Mouse (Mus musculus) heart, postnatal 0 days (tissue): ENCODE results near the gene Gbp5. TPM values are rescaled to one million over a fixed set of nuclear protein-coding genes. Genes with fewer than 3 reads are reported as not detected.
"Not testable (repeated sequence)": the region's sequence is repeated elsewhere in the genome, so short reads cannot be mapped to it uniquely, and the experiment has no call there.

Source experiments
- ATAC-seq: fragments of 200-750 bp; cut with Nextera tagmentation; 2 replicates; pipeline ENCODE4 v1.8.0; 2017; ENCODE audit warnings: low read depth, moderate number of reproducible peaks, moderate library complexity; ENCODE audit not compliant: insufficient read depth
- DNase-seq: peaks from one replicate; pipeline ENCODE4 v3.0.0-alpha.2; 2016; ENCODE audit warnings: low spot score
- H3K27ac ChIP-seq: fragments of 300-500 bp; sonication (generic); 2 replicates; pipeline ENCODE4 v1.5.1; 2014; ENCODE audit warnings: low read depth, mild to moderate bottlenecking
- H3K27me3 ChIP-seq: fragments of 300-500 bp; sonication (generic); 2 replicates; pipeline ENCODE4 v1.6.1; 2014; ENCODE audit warnings: low read length, mixed read lengths; ENCODE audit not compliant: control insufficient read depth, insufficient read depth
- H3K36me3 ChIP-seq: fragments of 300-500 bp; sonication (generic); replicated peaks from 2 replicates; pipeline ENCODE4 v1.6.1; 2014; ENCODE audit warnings: low read length, mixed read lengths; ENCODE audit not compliant: control insufficient read depth, insufficient read depth
- H3K4me1 ChIP-seq: fragments of 300-500 bp; sonication (generic); 2 replicates; pipeline ENCODE4 v1.6.1; 2014; ENCODE audit warnings: antibody characterized with exemption; ENCODE audit not compliant: control insufficient read depth, insufficient read depth
- H3K4me2 ChIP-seq: fragments of 300-500 bp; sonication (generic); 2 replicates; pipeline ENCODE4 v1.6.1; 2014; ENCODE audit warnings: low read depth, mild to moderate bottlenecking, low read length, moderate library complexity
- H3K4me3 ChIP-seq: fragments of 300-500 bp; sonication (generic); 2 replicates; pipeline ENCODE4 v1.5.1; 2014; ENCODE audit warnings: low read depth, low read length
- H3K9ac ChIP-seq: fragments of 300-500 bp; sonication (generic); replicated peaks from 2 replicates; pipeline ENCODE4 v1.6.1; 2014; ENCODE audit warnings: low read depth, low read length, mixed read lengths
- H3K9me3 ChIP-seq: fragments of 300-500 bp; sonication (generic); replicated peaks from 2 replicates; pipeline ENCODE4 v1.6.1; 2016; ENCODE audit warnings: low read length; ENCODE audit not compliant: control insufficient read depth
- CTCF ChIP-seq: IDR thresholded peaks from 2 replicates; pipeline ENCODE4 v1.5.1; 2016; ENCODE audit warnings: antibody characterized with exemption, control low read depth, low read depth
- EP300 ChIP-seq: IDR thresholded peaks from 2 replicates; pipeline ENCODE4 v1.6.1; 2016; ENCODE audit warnings: antibody characterized with exemption, low read depth
- WGBS: fragments of 180-500 bp; shearing (Covaris S2); extraction: QIAGEN DNeasy Blood & Tissue Kit; methylation state at CpG from one replicate; pipeline ENCODE4 v1.1.7; 2014; 5-methylcytosine and 5-hydroxymethylcytosine counted together
- polyA plus RNA-seq: library from polyadenylated mRNA; unstranded; fragments of >200 nt; fragmentation: Nextera tagmentation; extraction: Ambion mirVana; gene quantifications from 2 replicates; pipeline ENCODE4 v1.2.1, GENCODE M21; 2015
- total RNA-seq: library from RNA; depleted of rRNA; stranded (reverse); fragments of >200 nt; gene quantifications from 2 replicates; pipeline ENCODE4 v1.2.3, GENCODE M21; 2014; ENCODE audit warnings: low replicate concordance

The Gbp5 gene
- total and polyA plus RNA-seq, 2 experiments from 2014 or later, result 0.44 to 4.4 TPM

GRCm38 (mm10) chr3:142530087-142530953 is 36.5 kb downstream of the Gbp5 start, which contains the start of gene Gbp7:
Gbp7 (plus strand) TSS chr3:142530342.
- Histone ChIP-seq H3K4me3 (peak within 1 kb of the TSS; percentile 80), H3K4me1 (peaks cover 6% of the 10 kb centered on the region; the same call in 1 of the 2 replicates), H3K9me3 (no peaks in the 10 kb centered on the region), H3K9ac (peak within 1 kb of the TSS; percentile 74), H3K27me3 (no peaks in the 10 kb centered on the region), H3K4me2 (peak within 1 kb of the TSS; percentile 98), H3K27ac (peak within 1 kb of the TSS; percentile 65), H3K36me3 (no peaks in the 10 kb centered on the region)
- peak; percentile 74 for ATAC-seq
- DNase-seq, result peak; percentile 82
- TF ChIP-seq EP300 (no peak), CTCF (no peak)
- 1% methylated on average over 30 of the region's 30 CpGs for WGBS

- DNase-seq (no peak), ATAC-seq (no peak)
- no peak overlapping the region for H3K27ac ChIP-seq
- no peak for TF ChIP-seq EP300
- no peak for TF ChIP-seq CTCF
- no peaks in the 10 kb centered on the region for H3K27me3 ChIP-seq
- H3K4me1 ChIP-seq, result peaks cover 6% of the 10 kb centered on the region; the same call in 1 of the 2 replicates
- H3K9me3 ChIP-seq, result no peaks in the 10 kb centered on the region
- no peak overlapping the region for H3K4me3 ChIP-seq
- no peak overlapping the region for H3K9ac ChIP-seq
- WGBS, result 83% methylated on average over 3 of the region's 3 CpGs
- H3K36me3 ChIP-seq, result no peaks in the 10 kb centered on the region
- H3K4me2 ChIP-seq, result peak overlapping the region; percentile 98
Observed at GRCm38 (mm10) chr3:142531595-142531994, 37.8 kb downstream of the Gbp5 start.

GRCm38 (mm10) chr3:142533185-142533584 is 39.4 kb downstream of the Gbp5 start:
- peaks cover 6% of the 10 kb centered on the region; the same call in 1 of the 2 replicates for H3K4me1 ChIP-seq
- no peak overlapping the region for H3K27ac ChIP-seq
- DNase-seq, result no peak
- no peak for ATAC-seq
- 78% methylated on average over 3 of the region's 3 CpGs for WGBS
- H3K9ac ChIP-seq, result no peak overlapping the region
- H3K4me3 ChIP-seq, result no peak overlapping the region
- H3K4me2 ChIP-seq, result no peak overlapping the region
- no peaks in the 10 kb centered on the region for H3K9me3 ChIP-seq
- TF ChIP-seq EP300, result no peak
- no peak for TF ChIP-seq CTCF
- H3K27me3 ChIP-seq, result no peaks in the 10 kb centered on the region
- no peaks in the 10 kb centered on the region for H3K36me3 ChIP-seq

- Histone ChIP-seq H3K36me3 (0 out of 2 replicates have a peak, but pooled peaks cover 2% of the 10 kb centered on the region), H3K9me3 (no peaks in the 10 kb centered on the region), H3K4me3 (no peak overlapping the region), H3K4me2 (no peak overlapping the region), H3K27me3 (no peaks in the 10 kb centered on the region), H3K9ac (no peak overlapping the region), H3K4me1 (peaks cover 6% of the 10 kb centered on the region; the same call in 1 of the 2 replicates), H3K27ac (no peak overlapping the region)
- no peak for ATAC-seq
- WGBS, result 43% methylated on average over 1 of the region's 1 CpGs
- TF ChIP-seq EP300 (no peak), CTCF (no peak)
- DNase-seq, result no peak
Observed at GRCm38 (mm10) chr3:142535667-142536066, 41.9 kb downstream of the Gbp5 start.

GRCm38 (mm10) chr3:142541391-142541790 is 47.6 kb downstream of the Gbp5 start:
- no peak overlapping the region for H3K9ac ChIP-seq
- H3K4me3 ChIP-seq, result no peak overlapping the region
- H3K27me3 ChIP-seq, result no peaks in the 10 kb centered on the region
- H3K4me2 ChIP-seq, result no peak overlapping the region
- H3K27ac ChIP-seq, result no peak overlapping the region
- TF ChIP-seq EP300, result no peak
- no peak for TF ChIP-seq CTCF
- no peaks in the 10 kb centered on the region for H3K9me3 ChIP-seq
- 0 out of 2 replicates have a peak, but pooled peaks cover 14% of the 10 kb centered on the region for H3K36me3 ChIP-seq
- no peaks in the 10 kb centered on the region for H3K4me1 ChIP-seq
- ATAC-seq, result no peak
- 79% methylated on average over 6 of the region's 6 CpGs for WGBS
- no peak for DNase-seq

GRCm38 (mm10) chr3:142542776-142543175 is 49.0 kb downstream of the Gbp5 start:
- not testable (repeated sequence) for H3K4me2 ChIP-seq, H3K9me3 ChIP-seq, H3K4me3 ChIP-seq, H3K27ac ChIP-seq, DNase-seq, ATAC-seq, H3K9ac ChIP-seq, H3K27me3 ChIP-seq, H3K4me1 ChIP-seq
- 0 out of 2 replicates have a peak, but pooled peaks cover 14% of the 10 kb centered on the region for H3K36me3 ChIP-seq
- 86% methylated on average over 12 of the region's 12 CpGs for WGBS
